Mouse (Mus musculus) heart, adult 8-10 months (tissue): ENCODE measurements around the gene Hyal6. TPM values are rescaled to one million over a fixed set of nuclear protein-coding genes. Genes with fewer than 3 reads are reported as not detected.
A peak's percentile ranks its signal among the peaks of the same experiment; 100 is the strongest.

Source experiments
- DNase-seq: peaks from one replicate; pipeline ENCODE4 v3.0.0; 2022; ENCODE audit warnings: low spot score
- total RNA-seq, 4 experiments: library from RNA; stranded (reverse); gene quantifications; 2 replicates each; pipeline ENCODE4 v1.2.4; 2022

The Hyal6 gene
- total RNA-seq: not detected

DNA sequence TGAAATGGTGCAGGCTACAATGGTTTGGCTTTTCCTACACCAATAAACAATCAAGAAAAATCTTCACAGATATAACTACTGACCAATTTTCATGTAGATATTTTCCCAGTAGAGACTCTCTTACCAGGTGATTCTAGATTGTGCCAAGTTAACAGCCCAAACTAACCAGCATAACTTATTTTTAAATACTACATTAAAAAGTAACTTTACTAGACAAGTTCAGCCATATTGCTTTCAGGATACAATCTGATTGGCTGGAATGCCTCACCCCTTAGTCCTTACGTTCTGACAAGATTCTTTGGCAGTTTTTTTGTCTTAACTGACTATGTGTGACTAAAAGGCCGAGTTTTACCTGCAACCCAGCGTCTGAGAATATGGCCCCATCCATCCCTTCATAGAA, at the start of gene Hyal6:
TSS of gene Hyal6 (plus strand) at position 301 of the 400 bp plus-strand sequence.
- no peak for DNase-seq

DNA sequence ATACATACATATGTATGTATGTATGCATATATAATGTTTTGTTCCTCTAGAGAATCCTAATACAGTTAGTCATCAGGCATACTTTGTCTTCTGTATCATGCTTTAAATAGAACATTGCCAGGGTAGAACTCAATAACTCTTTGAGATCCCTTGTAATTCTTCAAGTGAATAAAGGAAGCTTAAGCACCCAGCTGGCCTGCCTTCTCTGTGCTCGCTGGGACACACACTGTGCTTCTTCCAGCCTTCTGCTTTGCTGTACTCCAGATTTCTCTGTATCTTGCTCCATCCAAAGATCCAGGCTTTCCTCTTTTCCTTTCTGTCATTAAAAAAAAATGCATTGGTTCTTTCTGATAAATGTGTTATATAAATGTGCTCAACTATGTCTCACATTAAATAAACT, 45.2 kb upstream of the Hyal6 start:
- DNase-seq: no peak

DNA sequence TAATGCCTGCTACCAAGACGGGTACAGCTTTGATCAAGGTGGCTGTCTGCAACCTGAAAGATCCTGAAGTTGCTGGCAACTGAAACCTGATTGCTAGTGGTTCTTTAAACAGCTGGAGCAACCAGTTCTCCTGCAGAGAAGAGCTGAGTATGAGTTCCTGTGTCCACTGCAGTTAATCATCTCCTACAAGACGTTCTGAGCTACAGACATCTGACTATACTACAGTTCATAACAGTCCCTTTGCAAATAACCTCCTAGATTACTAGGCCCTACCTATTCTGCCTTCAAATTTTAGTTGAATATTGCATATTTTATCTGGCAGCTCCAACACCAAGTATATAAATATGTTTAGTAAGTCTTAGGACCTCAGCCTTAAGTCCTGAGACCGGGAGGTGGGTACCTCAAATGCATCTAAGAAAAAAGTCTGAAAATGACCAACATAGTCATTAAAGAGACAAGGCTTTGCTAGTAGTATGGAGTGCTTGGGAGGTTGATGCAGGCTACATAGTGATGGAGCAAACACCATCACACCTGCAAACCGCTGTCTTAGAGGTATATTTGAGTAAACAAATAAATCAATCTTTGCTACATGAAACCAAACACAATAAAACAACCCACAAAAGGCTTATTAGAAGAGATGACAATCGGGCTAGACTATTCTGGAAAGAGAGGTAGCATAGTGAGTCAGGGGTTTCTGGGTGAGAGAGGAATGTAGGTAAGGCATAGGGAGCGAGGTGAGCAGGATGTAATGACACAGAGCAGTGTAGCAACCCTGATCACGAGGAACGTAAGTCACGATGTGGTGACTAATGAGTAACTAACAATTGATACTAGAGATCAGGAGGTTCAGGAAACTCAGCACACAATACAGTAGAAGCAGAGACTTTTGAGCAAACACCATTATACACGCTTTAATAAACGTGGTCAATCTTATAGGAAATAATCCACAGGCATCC, 38.3 kb upstream of the Hyal6 start:
- no peak for DNase-seq

DNA sequence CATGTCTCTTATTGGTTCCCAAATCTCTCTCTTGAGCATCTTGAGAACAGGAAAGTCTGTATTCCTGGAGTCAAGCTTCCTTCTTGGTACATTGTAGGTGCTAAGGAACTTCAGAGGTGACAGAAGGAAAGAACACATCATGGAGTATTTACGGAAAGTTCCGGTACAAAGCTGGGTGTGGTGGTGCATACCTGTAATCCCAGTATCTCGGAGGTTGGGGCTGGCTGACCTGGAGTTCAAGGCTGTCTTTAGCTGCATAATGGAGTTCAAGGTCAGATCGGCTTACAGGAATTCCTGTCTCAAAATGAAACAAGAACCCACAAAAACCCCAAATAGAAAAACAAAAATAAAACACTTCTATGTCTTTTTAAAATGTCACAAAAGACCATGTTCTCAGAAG, 36.9 kb upstream of the Hyal6 start:
- DNase-seq: no peak

DNA sequence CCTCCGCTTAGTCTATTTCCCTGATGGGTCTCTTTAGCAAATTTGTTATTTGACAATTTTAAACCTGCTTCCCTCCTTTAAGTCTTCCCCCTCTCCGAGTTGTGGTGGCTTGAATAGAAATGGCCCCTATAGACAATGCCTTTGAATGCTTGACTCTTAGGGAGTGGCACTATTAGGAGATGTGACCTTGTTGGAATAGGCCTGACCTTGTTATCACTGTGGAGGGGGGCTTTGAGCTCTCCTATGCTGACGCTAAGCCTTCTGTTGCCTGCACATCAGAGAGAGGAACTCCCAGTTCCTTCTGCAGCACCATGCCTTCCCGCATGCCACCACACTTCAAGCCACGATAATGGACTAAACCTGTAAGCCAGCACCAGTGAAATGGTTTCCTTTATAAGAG, 35.8 kb upstream of the Hyal6 start:
- no peak for DNase-seq

DNA sequence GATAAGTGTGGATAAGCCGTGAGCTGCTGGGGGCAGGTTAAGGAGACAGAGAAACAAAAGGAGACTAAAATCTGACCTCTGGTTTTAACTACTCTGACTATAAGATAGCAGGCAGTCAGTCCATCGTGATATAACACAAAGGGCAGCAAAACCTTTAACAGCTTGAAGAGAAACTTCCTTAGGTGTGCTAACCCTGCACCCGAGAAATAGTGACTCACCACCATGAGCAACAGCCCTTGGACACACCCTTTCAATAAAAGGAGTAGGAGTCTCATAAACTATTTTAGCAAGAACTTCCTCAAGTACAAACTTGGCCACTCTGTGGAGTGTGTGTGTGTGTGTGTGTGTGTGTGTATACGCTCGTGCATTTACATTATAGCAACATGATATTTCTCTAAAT, 26.0 kb upstream of the Hyal6 start:
- no peak for DNase-seq

DNA sequence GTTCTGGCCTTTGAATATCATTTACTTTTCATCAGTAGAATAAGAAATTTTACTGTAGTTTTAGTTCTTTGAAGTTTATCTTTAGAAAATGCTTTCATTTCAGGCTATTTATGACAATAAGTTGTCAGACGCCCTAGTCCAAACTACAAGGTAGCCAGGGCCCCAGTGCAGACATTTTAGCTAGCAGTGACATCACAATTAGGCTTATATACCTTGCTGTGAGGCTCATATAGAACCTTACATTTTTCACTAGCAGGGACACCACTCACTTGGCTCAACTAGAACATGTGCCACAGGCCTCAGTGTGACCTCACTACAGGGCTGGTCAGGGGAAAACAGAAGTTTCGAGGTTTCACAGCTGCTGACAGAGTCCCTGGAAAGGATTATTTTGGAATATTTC, 25.5 kb upstream of the Hyal6 start:
- no peak for DNase-seq

DNA sequence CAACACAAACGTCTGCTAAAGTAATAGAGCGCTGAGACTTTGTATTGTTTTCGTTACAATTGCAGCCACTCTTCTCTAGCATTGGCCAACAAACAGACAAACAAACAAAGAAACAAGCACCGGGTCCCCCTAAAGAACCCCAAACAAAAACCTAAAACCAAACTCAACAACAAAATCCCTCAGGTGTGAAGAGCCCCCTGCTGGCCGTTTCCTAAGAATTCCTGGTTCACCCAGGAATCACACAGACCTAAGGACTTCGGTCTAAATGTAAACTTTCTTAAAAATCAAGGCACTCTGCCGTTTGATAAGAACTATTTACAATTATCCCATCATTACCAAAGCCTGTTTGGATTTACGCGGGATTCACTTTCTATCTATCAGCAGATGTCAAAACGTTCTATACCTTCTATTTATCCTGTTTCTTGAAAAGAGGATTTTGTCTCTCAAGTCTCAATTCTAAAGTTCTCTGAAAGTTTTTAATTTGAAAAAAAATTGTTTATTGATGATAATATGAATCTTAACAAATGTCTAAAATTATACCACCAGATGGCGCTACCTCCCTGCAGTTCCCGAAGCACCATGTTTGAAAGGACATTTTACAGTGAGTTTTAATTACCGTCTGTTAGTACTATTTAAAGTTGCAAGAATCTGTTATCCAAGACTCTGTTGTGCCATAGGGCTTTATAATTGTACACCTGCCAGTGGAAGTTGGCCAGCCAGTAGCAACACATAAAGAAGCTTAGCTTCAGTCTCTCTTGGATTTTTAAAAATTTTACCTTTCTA, 11.5 kb upstream of the Hyal6 start:
- peak; percentile 16 for DNase-seq

DNA sequence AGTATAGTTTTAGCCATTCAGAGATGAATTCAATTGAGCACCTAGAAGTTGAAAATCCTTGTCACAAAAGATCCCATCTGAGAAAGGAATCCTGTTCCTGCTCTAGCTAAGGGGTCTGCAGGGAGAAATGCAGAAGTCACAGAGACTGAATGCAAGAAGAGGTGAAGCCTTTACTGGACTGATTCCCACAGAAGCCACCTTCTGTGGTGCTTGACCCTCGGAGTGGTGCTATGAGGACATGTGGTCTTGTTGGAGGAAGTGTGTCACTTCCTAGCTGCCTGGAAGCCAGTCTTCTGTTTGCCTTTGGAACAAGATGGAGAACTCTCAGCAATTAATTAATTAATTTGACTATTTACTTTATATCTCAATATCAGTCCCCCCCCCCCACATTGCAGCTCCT, 4.9 kb upstream of the Hyal6 start:
- DNase-seq: no peak

DNA sequence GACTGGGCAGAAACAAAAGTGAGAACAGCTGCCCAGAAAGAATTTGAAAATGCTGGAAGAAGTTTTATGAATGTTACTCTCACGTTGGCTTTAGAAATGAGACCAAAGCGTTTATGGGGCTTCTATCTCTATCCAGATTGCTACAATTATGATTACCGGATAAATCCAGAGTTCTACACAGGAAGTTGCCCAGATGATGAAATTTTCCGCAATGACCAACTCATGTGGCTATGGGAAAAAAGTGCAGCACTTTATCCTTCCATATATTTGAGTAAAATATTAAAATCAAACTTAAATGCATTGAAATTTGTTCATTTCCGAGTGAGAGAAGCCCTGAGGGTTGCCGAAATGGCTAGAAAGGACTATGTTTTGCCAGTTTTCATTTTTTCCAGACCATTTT, 1.5 kb downstream of the Hyal6 start:
- no peak for DNase-seq

DNA sequence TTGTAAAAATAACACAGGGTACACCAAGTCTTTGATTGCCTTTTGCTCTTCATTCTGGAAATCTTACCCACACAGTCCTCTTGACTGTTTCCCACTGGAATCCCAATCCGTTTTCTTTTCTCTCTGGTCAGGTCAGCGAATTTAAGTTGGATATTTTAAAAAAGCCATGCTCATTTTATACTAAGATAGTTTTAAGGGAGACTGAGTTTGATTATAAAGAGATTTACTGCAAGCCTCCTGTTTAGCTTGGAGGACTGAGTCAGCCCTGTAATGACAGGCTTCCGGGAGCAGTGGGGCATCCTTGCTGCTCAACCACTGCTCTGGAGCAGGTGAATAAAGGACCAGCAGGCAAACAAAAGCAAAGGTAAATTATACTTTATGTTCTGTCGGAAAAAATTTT, 15.0 kb downstream of the Hyal6 start, which contains the start of gene Hyal4:
TSS of gene Hyal4 (plus strand) at position 301 of the 400 bp plus-strand sequence.
- no peak for DNase-seq

DNA sequence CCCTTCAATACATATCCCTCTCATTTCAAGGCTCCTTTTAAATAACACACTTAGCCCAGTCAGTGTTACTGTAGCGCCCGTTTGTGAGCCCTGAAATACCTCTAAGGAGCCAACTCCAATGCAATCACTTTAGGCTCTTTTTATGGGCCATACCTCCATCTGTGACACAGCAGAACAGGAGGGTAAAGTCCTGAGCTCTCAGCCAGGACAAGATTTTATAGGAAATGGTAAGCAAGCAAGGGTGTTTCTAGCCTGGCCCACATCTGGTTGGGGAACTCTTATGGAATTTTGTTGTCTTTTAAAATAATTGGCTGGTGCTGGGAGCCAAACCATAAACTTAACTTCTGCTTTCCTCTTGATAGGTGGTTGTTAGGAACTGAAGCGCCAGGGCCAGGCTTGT, 26.2 kb downstream of the Hyal6 start:
- DNase-seq: no peak

DNA sequence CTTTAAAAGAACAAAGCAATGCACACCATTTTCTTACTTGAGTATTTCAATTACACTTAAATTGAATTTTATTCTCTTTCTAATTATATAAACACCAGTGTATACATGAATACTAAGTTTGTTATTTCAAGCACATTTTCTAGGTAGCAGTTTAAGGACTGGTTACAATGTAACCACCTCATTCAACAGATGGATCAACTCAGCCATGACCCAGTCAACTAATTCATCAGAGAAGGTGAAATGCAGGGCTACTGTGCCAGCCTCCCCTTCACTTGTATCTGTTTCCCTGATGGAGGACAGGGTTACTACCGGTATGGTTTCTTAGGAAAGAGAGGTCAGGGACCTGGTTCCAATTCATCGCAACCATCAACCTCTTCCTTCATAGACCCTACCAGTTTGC, 33.2 kb downstream of the Hyal6 start:
- DNase-seq: no peak

DNA sequence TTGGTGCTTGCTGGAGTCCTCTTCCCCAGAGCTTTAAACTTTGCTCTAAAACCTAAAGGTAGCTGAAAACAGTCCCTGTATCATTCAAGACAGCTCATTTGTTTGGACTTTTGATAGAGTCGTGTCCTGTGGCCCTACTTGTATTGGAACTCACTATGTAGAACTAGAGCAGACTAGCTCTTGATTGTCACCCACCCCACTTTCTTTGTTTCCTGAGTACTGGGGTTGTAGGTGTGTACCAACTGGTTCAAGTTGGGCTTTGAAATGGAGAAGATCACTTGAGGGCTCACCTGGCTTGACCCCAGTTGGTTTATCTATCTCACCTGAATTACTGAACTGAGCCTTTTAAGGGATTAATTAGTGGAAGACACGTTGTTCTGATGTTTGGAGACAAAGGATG, 46.1 kb downstream of the Hyal6 start:
- DNase-seq: no peak

DNA sequence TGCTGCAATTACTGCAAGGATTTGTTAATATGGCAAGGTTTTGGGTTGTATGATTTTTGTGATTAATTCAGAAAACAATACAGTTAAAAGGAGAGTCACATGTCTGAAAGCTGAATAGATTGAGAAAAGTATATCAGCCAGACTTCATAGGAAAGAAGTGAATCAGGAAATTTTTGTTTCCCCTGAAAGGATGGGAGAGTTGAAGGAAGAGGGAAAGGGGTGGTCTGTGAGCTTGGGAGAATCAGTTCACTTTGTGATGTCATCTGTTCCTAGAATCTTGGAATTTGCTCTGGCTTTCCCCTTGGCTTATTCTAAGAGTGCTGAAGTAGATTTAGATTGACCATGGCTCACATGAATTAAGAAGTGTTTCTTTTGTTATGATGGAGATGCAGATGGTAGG, 57.8 kb downstream of the Hyal6 start, which contains the start of gene Spam1:
TSS of gene Spam1 (plus strand) at position 301 of the 400 bp plus-strand sequence.
- DNase-seq: no peak

Other genes starting within 250 kb of the Hyal6 start
- gene Iqub, start 218.2 kb upstream of the Hyal6 start, total RNA-seq: under 1 TPM; 0.37 to 0.81 (median 0.57) TPM
- 1,000 to 10,000 TPM; 1,425 to 1,947 (median 1,659) TPM for gene Ndufa5, start 205.2 kb upstream of the Hyal6 start, total RNA-seq
- 10 to 100 TPM; 54.3 to 71.9 (median 65.6) TPM for gene Asb15, start 205.1 kb upstream of the Hyal6 start, total RNA-seq
- gene Lmod2, start 135.5 kb upstream of the Hyal6 start, total RNA-seq: 100 to 1,000 TPM; 758 to 914 (median 862) TPM
- 10 to 100 TPM; 23.5 to 27.0 (median 25.3) TPM for gene Wasl, start 68.2 kb upstream of the Hyal6 start, total RNA-seq
- gene Hyal4, start 15.1 kb downstream of the Hyal6 start, total RNA-seq: not detected
- gene Spam1, start 57.9 kb downstream of the Hyal6 start, total RNA-seq: not detected
- not detected for gene Hyal5, start 124.8 kb downstream of the Hyal6 start, total RNA-seq
- under 1 TPM in 1 of 4 experiments, not detected in 3; 0.05 TPM for gene Tmem229a, start 223.1 kb downstream of the Hyal6 start, total RNA-seq